Mouse (Mus musculus) megakaryocyte progenitor cell, adult 5-6 weeks (primary cell): ENCODE results near the gene Olfr700. TPM values are rescaled to one million over a fixed set of nuclear protein-coding genes. Genes with fewer than 3 reads are reported as not detected.
"Not testable (repeated sequence)": the region's sequence is repeated elsewhere in the genome, so short reads cannot be mapped to it uniquely, and the experiment has no call there.

Experiments used
- ATAC-seq: replicated peaks from 2 replicates; pipeline ENCODE4 v1.8.0; 2016; ENCODE audit warnings: mild to moderate bottlenecking, moderate TSS enrichment, inconsistent platforms; ENCODE audit not compliant: poor library complexity
- total RNA-seq, 2 experiments: library from RNA; stranded (forward) in 1 of 2; stranded (reverse) in 1 of 2; fragments of 157-497, 149-512 nt in 1 of 2; fragments of 200-1000 nt in 1 of 2; gene quantifications; 2 replicates each; pipeline versions ENCODE4 v1.2.3 to v1.2.4; 2015 to 2017

Olfr700 gene
- total RNA-seq (2015) (not detected in 2 replicates), total RNA-seq (2017) (not detected in 2 replicates)

DNA sequence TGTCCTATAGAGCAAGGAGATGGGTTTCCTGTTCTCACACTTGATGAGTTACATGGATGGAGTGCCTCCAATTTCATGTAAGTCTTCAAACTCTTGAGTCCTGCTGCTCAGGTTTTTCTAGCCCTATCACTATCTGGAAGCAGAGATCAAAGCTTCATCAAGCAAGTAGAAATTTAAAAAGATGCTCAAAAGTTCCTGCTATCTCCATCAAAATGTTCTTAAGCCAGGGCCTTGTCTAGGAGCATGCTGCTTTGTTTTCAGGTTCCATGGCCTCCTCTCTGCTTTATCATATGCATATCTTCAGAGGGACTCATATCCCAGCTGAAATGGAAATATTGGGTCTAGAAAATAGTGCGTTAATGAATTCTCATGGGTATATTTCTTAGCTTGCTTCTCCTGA lies at the start of gene Olfr700:
Gene Olfr700 (minus strand): TSS at position 101 of the 400 bp plus-strand sequence.
- ATAC-seq: no peak

GRCm38 (mm10) chr7:106843060-106843459 lies 34.4 kb upstream of the Olfr700 start, which contains the start of gene Olfr703:
TSS of gene Olfr703 (plus strand) at chr7:106843360.
- no peak for ATAC-seq

DNA sequence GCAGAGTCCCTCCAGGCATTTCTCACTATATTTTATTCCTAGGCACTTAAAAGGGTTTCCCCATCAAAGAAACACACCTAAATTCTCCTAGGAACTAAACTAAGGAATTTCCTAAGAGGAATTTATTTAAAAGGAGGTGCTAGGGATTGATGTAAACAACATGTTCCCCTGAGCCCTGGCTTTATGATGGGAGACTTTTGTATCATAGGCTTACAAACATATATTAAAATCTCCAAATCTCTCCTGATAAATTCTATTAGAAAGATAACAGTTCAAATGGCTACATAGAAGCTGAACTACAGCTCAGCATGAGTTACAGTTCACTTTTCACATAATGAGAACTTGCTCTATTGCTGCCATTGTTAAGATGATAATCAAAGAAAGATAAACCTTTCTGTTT lies 25.2 kb upstream of the Olfr700 start, which contains the start of gene Olfr702:
Gene Olfr702 (minus strand): TSS at position 101 of the 400 bp plus-strand sequence.
- ATAC-seq: no peak

DNA sequence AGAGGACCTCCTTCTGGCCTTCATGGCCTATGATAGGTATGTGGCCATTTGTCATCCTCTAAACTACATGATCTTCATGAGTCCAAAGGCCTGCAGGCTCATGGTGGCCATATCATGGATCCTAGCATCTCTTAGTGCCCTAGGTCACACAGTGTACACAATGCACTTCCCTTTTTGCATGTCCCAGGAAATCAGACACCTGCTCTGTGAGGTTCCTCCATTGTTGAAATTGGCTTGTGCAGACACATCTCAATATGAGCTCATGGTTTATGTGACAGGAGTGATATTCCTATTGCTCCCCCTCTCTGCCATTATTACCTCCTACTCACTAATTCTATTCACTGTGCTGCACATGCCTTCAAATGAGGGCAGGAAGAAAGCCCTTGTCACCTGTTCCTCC lies 9.8 kb upstream of the Olfr700 start:
- no peak; the same call in 1 of the 2 replicates for ATAC-seq

DNA sequence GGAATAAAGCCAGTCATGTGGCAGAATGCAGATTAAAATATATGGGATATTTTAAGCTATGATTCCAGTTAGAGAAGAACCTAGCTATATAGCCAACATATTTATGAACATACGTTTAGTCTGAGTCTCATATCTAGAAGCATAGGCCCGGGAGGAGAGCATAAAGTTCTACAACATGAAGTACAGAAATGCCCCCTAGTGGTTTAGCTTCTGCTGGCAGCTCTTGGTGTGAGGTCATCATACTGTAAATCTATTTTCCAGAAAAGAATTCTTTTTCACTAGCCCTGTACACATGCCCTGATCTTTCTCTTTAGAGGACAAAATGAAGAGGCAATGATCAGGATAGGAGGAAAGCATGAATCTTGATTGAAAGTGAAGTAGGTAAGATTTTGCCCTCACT lies 7.1 kb upstream of the Olfr700 start:
- ATAC-seq: peak; percentile 89

DNA sequence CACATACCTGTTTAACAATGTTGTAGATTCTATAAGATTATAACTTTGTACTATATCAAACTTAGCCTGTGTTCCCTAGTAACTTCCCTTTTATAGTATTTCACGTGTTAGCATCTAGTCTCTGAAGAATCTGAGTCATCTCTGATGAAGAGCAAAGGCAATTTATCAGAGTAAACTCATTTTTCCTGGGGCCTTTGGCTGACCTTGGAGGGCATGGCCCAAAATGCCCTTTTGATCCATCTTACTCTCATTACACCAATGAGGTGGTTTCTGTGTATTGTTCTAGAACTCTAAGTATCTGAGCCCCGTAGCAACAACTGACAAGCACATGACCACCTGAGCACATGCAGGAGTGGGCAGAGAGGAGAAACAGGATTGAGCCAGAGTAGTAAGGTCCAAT lies 5.2 kb upstream of the Olfr700 start, which contains the start of gene Olfr701:
Gene Olfr701 (plus strand): TSS at position 301 of the 400 bp plus-strand sequence.
- no peak; the same call in 1 of the 2 replicates for ATAC-seq

DNA sequence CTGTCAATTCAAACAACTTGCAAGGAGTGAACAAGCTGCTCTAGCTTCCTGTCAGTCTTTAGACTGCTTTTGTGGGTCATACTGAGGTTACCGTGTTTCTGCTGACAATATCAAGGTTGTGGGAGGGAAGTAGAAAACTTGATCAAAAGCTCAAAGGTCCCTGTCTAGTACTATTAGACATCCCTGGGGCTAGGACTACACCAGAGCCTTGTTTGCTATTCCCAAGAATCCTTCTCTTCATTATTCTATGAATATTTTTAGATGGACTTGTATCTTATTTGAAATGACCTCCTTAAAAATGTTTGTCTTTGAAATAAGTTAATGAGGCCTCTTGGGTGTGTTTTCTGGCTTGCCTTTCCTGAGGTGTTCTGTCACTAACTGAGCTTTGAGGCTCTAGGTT lies 15.5 kb downstream of the Olfr700 start, which contains the start of gene Olfr699:
Gene Olfr699 (minus strand): TSS at position 101 of the 400 bp plus-strand sequence.
- ATAC-seq: no peak

DNA sequence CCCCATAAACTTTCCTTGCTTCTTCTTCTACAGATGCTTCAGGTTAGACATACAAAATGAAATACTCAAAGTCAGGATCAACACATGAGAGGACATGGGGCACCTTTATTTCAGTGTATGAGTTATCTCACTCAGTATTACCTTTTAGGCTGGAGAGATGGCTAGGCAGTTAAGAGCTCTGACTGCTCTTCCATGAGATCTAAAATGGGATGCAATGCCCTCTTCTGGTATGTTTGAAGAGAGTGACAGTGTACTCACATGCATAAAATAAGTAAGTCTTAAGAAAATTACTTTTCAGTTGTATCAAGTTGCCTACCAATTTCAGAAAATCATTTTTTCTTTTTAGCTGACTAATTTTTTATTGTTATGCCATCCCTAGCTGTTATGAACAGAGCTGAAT lies 20.3 kb downstream of the Olfr700 start:
- peak; percentile 50; the same call in 1 of the 2 replicates for ATAC-seq

DNA sequence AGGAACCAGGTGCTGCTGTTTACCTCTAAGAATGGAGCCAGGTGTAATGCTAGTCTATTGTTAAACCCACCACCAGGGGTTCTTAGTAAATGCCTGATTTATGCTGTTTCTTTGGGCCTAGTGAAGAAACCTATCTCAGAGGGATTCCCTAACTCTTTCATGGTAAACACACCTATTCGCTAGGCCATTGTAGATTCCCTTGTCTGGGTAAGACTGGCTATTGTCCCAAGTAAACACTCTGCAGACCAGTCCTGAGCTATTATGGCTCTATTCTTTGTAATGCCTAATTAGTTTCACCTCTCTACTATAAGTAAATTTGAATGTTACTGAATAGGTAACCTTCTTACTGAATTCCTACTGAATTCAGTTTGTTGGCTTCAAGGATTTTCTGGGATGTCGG lies 47.6 kb downstream of the Olfr700 start:
- ATAC-seq: not testable (repeated sequence)

DNA sequence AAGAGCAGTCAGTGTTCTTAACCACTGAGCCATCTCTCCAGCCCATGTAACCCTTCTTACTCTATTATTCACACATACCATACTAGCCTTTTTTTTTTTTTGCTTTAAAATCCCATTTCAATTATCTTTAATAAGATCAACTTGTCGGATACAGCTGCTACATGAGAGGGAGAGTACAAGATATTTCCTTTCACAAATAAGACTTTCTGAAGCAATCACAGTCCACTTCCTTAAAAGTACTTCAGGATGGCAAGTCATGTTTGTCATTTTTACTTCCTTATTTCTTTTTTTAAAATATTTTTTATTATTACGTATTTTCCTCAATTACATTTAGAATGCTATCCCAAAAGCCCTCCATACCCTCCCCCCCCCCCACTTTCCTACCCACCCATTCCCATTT lies 49.8 kb downstream of the Olfr700 start:
- ATAC-seq: peak; percentile 94

Other genes starting within 250 kb of the Olfr700 start
- not detected in 2 replicates for gene Olfr693, start 128.2 kb downstream of the Olfr700 start, total RNA-seq (2015)
- gene Olfr693, start 128.2 kb downstream of the Olfr700 start, total RNA-seq (2017): not detected in 2 replicates
- gene Olfr694, start 117.0 kb downstream of the Olfr700 start, total RNA-seq (2015): not detected in 2 replicates
- not detected in 2 replicates for gene Olfr694, start 117.0 kb downstream of the Olfr700 start, total RNA-seq (2017)
- 0.05 TPM in 1 of 2 replicates, not detected in the other for gene Olfr695, start 92.4 kb downstream of the Olfr700 start, total RNA-seq (2015)
- not detected in 2 replicates for gene Olfr695, start 92.4 kb downstream of the Olfr700 start, total RNA-seq (2017)
- gene Olfr697, start 66.4 kb downstream of the Olfr700 start, total RNA-seq (2015): not detected in 2 replicates
- not detected in 2 replicates for gene Olfr697, start 66.4 kb downstream of the Olfr700 start, total RNA-seq (2017)
- gene Olfr698, start 53.4 kb downstream of the Olfr700 start, total RNA-seq (2015): not detected in 2 replicates
- not detected in 2 replicates for gene Olfr698, start 53.4 kb downstream of the Olfr700 start, total RNA-seq (2017)
- not detected in 2 replicates for gene Olfr699, start 15.6 kb downstream of the Olfr700 start, total RNA-seq (2015)
- not detected in 2 replicates for gene Olfr699, start 15.6 kb downstream of the Olfr700 start, total RNA-seq (2017)
- not detected in 2 replicates for gene Olfr701, start 5.3 kb upstream of the Olfr700 start, total RNA-seq (2015)
- not detected in 2 replicates for gene Olfr701, start 5.3 kb upstream of the Olfr700 start, total RNA-seq (2017)
- gene Olfr702, start 25.1 kb upstream of the Olfr700 start, total RNA-seq (2015): not detected in 2 replicates
- not detected in 2 replicates for gene Olfr702, start 25.1 kb upstream of the Olfr700 start, total RNA-seq (2017)
- not detected in 2 replicates for gene Olfr703, start 34.5 kb upstream of the Olfr700 start, total RNA-seq (2015)
- gene Olfr703, start 34.5 kb upstream of the Olfr700 start, total RNA-seq (2017): not detected in 2 replicates
- not detected in 2 replicates for gene Olfr704, start 54.4 kb upstream of the Olfr700 start, total RNA-seq (2015)
- gene Olfr704, start 54.4 kb upstream of the Olfr700 start, total RNA-seq (2017): not detected in 2 replicates
- gene Olfr705, start 68.1 kb upstream of the Olfr700 start, total RNA-seq (2015): not detected in 2 replicates
- gene Olfr705, start 68.1 kb upstream of the Olfr700 start, total RNA-seq (2017): not detected in 2 replicates
- not detected in 2 replicates for gene Olfr706, start 79.3 kb upstream of the Olfr700 start, total RNA-seq (2015)
- gene Olfr706, start 79.3 kb upstream of the Olfr700 start, total RNA-seq (2017): not detected in 2 replicates
- not detected in 2 replicates for gene Olfr707, start 92.4 kb upstream of the Olfr700 start, total RNA-seq (2015)
- gene Olfr707, start 92.4 kb upstream of the Olfr700 start, total RNA-seq (2017): not detected in 2 replicates
- not detected in 2 replicates for gene Olfr1532-ps1, start 99.2 kb upstream of the Olfr700 start, total RNA-seq (2015)
- not detected in 2 replicates for gene Olfr1532-ps1, start 99.2 kb upstream of the Olfr700 start, total RNA-seq (2017)
- gene Olfr709-ps1, start 123.4 kb upstream of the Olfr700 start, total RNA-seq (2015): 0.02 TPM in 1 of 2 replicates, not detected in the other
- not detected in 2 replicates for gene Olfr709-ps1, start 123.4 kb upstream of the Olfr700 start, total RNA-seq (2017)
- gene Olfr710, start 139.5 kb upstream of the Olfr700 start, total RNA-seq (2015): not detected in 2 replicates
- gene Olfr710, start 139.5 kb upstream of the Olfr700 start, total RNA-seq (2017): not detected in 2 replicates
- gene Olfr6, start 155.1 kb upstream of the Olfr700 start, total RNA-seq (2015): not detected in 2 replicates
- gene Olfr6, start 155.1 kb upstream of the Olfr700 start, total RNA-seq (2017): not detected in 2 replicates
- gene Olfr711, start 166.6 kb upstream of the Olfr700 start, total RNA-seq (2015): not detected in 2 replicates
- not detected in 2 replicates for gene Olfr711, start 166.6 kb upstream of the Olfr700 start, total RNA-seq (2017)
- gene Olfr2, start 197.2 kb upstream of the Olfr700 start, total RNA-seq (2015): not detected in 2 replicates
- not detected in 2 replicates for gene Olfr2, start 197.2 kb upstream of the Olfr700 start, total RNA-seq (2017)
- gene Olfr713, start 222.3 kb upstream of the Olfr700 start, total RNA-seq (2015): not detected in 2 replicates
- gene Olfr713, start 222.3 kb upstream of the Olfr700 start, total RNA-seq (2017): not detected in 2 replicates